Mouse (Mus musculus): ENCODE data around the gene Btnl4. TPM values are rescaled to one million over a fixed set of nuclear protein-coding genes. Genes with fewer than 3 reads are reported as not detected.

Btnl4 gene
- polyA plus RNA-seq, 1 experiment: not detected

- no peaks in the 10 kb centered on the region for H3K27me3 ChIP-seq (ENCODE audit: control insufficient read depth, insufficient read depth, insufficient read length)
- no peak for TF ChIP-seq POLR2AphosphoS2 (IDR thresholded peaks at IDR 0.05; ENCODE audit: insufficient read length, low read depth)
- no peak for TF ChIP-seq TCF12 (IDR thresholded peaks at IDR 0.05; ENCODE audit: insufficient read depth, poor library complexity, severe bottlenecking)
- TF ChIP-seq REST (IDR thresholded peaks at IDR 0.05; ENCODE audit: insufficient read depth, insufficient read length): no peak
Measured at GRCm38 (mm10) chr17:34437120-34437519, 40.0 kb downstream of the Btnl4 start.

GRCm38 (mm10) chr17:34427597-34427996 lies 49.5 kb downstream of the Btnl4 start:
- Histone ChIP-seq H3K4me3 (no peak overlapping the region), H3K27me3 (ENCODE audit: control insufficient read depth, insufficient read depth, insufficient read length) (no peaks in the 10 kb centered on the region), H3K4me2 (ENCODE audit: low read depth) (no peak overlapping the region), H3K79me2 (ENCODE audit: control insufficient read depth, insufficient read depth) (no peaks in the 10 kb centered on the region), H3K36me3 (ENCODE audit: control insufficient read depth, insufficient read depth) (no peaks in the 10 kb centered on the region), H3ac (ENCODE audit: control insufficient read depth, insufficient read length) (no peak overlapping the region)
- TF ChIP-seq POLR2A (IDR thresholded peaks at IDR 0.05; ENCODE audit: insufficient read length, low read depth) (no peak), REST (IDR thresholded peaks at IDR 0.05; ENCODE audit: insufficient read depth, insufficient read length) (no peak), E2F4 (IDR thresholded peaks at IDR 0.05; ENCODE audit: insufficient read depth) (no peak), SRF (IDR thresholded peaks at IDR 0.05; ENCODE audit: control insufficient read depth, insufficient read length, low read depth) (no peak), MYOG (IDR thresholded peaks at IDR 0.05; ENCODE audit: control insufficient read depth in 1 of 3, insufficient read depth in 1 of 3, insufficient read length in 2 of 3, low read depth in 2 of 3) (no peak), USF1 (IDR thresholded peaks at IDR 0.05; ENCODE audit: low read depth) (no peak), TCF12 (IDR thresholded peaks at IDR 0.05; ENCODE audit: insufficient read depth, poor library complexity, severe bottlenecking) (no peak), MYOD1 (IDR thresholded peaks at IDR 0.05; ENCODE audit: control insufficient read depth in 1 of 3, insufficient read length in 2 of 3, low read depth in 2 of 3) (no peak), POLR2AphosphoS2 (IDR thresholded peaks at IDR 0.05; ENCODE audit: insufficient read length, low read depth) (no peak), CEBPB (IDR thresholded peaks at IDR 0.05; ENCODE audit: insufficient read depth, poor library complexity, severe bottlenecking) (no peak), TCF3 (IDR thresholded peaks at IDR 0.05; ENCODE audit: insufficient read length, low read depth) (no peak), MAX (IDR thresholded peaks at IDR 0.05; ENCODE audit: low read depth) (no peak)

More at GRCm38 (mm10) chr17:34437120-34437519, 40.0 kb downstream of the Btnl4 start:
- no peaks in the 10 kb centered on the region for H3K79me2 ChIP-seq (ENCODE audit: control insufficient read depth, insufficient read depth)
- H3K4me3 ChIP-seq: no peak overlapping the region
- H3ac ChIP-seq (ENCODE audit: control insufficient read depth, insufficient read length): no peak overlapping the region
- no peaks in the 10 kb centered on the region for H3K36me3 ChIP-seq (ENCODE audit: control insufficient read depth, insufficient read depth)
- H3K4me2 ChIP-seq (ENCODE audit: low read depth): no peak overlapping the region

- no peaks in the 10 kb centered on the region for H3K79me2 ChIP-seq (ENCODE audit: control insufficient read depth, insufficient read depth)
- peaks cover 5% of the 10 kb centered on the region for H3K27me3 ChIP-seq (ENCODE audit: control insufficient read depth, insufficient read depth, insufficient read length)
- H3ac ChIP-seq (ENCODE audit: control insufficient read depth, insufficient read length): no peak overlapping the region
- H3K4me3 ChIP-seq: no peak overlapping the region
- TF ChIP-seq TCF3 (IDR thresholded peaks at IDR 0.05; ENCODE audit: insufficient read length, low read depth) (no peak), SRF (IDR thresholded peaks at IDR 0.05; ENCODE audit: control insufficient read depth, insufficient read length, low read depth) (no peak), CEBPB (IDR thresholded peaks at IDR 0.05; ENCODE audit: insufficient read depth, poor library complexity, severe bottlenecking) (no peak), USF1 (IDR thresholded peaks at IDR 0.05; ENCODE audit: low read depth) (no peak), MYOD1 (IDR thresholded peaks at IDR 0.05; ENCODE audit: control insufficient read depth in 1 of 3, insufficient read length in 2 of 3, low read depth in 2 of 3) (no peak), POLR2A (IDR thresholded peaks at IDR 0.05; ENCODE audit: insufficient read length, low read depth) (no peak), POLR2AphosphoS2 (IDR thresholded peaks at IDR 0.05; ENCODE audit: insufficient read length, low read depth) (no peak), MYOG (IDR thresholded peaks at IDR 0.05; ENCODE audit: control insufficient read depth in 1 of 3, insufficient read depth in 1 of 3, insufficient read length in 2 of 3, low read depth in 2 of 3) (no peak), TCF12 (IDR thresholded peaks at IDR 0.05; ENCODE audit: insufficient read depth, poor library complexity, severe bottlenecking) (no peak), REST (IDR thresholded peaks at IDR 0.05; ENCODE audit: insufficient read depth, insufficient read length) (no peak), E2F4 (IDR thresholded peaks at IDR 0.05; ENCODE audit: insufficient read depth) (no peak), MAX (IDR thresholded peaks at IDR 0.05; ENCODE audit: low read depth) (no peak)
- H3K36me3 ChIP-seq (ENCODE audit: control insufficient read depth, insufficient read depth): no peaks in the 10 kb centered on the region
- H3K4me2 ChIP-seq (ENCODE audit: low read depth): no peak overlapping the region
Measured at GRCm38 (mm10) chr17:34420014-34420413, 57.1 kb downstream of the Btnl4 start.

Other genes starting within 250 kb of the Btnl4 start
- gene H2-Ob, start 238.4 kb downstream of the Btnl4 start, polyA plus RNA-seq (2012; fragmentation: generic; extraction: Trizol): not detected
- gene H2-Ab1, start 219.6 kb downstream of the Btnl4 start, polyA plus RNA-seq (2012; fragmentation: generic; extraction: Trizol): not detected
- gene H2-Aa, start 189.5 kb downstream of the Btnl4 start, polyA plus RNA-seq (2012; fragmentation: generic; extraction: Trizol): not detected
- not detected for gene H2-Eb1, start 171.5 kb downstream of the Btnl4 start, polyA plus RNA-seq (2012; fragmentation: generic; extraction: Trizol)
- not detected for gene H2-Eb2, start 151.7 kb downstream of the Btnl4 start, polyA plus RNA-seq (2012; fragmentation: generic; extraction: Trizol)
- not detected for gene Btnl2, start 122.5 kb downstream of the Btnl4 start, polyA plus RNA-seq (2012; fragmentation: generic; extraction: Trizol)
- gene Btnl1, start 100.2 kb downstream of the Btnl4 start, polyA plus RNA-seq (2012; fragmentation: generic; extraction: Trizol): not detected
- gene BC051142, start 78.5 kb downstream of the Btnl4 start, polyA plus RNA-seq (2012; fragmentation: generic; extraction: Trizol): not detected
- not detected for gene Btnl6, start 40.0 kb upstream of the Btnl4 start, polyA plus RNA-seq (2012; fragmentation: generic; extraction: Trizol)
- gene Notch4, start 87.0 kb upstream of the Btnl4 start, polyA plus RNA-seq (2012; fragmentation: generic; extraction: Trizol): 0.31 TPM
- gene Gpsm3, start 112.5 kb upstream of the Btnl4 start, polyA plus RNA-seq (2012; fragmentation: generic; extraction: Trizol): 3.1 TPM
- 21.6 TPM for gene Pbx2, start 113.9 kb upstream of the Btnl4 start, polyA plus RNA-seq (2012; fragmentation: generic; extraction: Trizol)
- gene Ager, start 120.5 kb upstream of the Btnl4 start, polyA plus RNA-seq (2012; fragmentation: generic; extraction: Trizol): 0.22 TPM
- gene Rnf5, start 126.4 kb upstream of the Btnl4 start, polyA plus RNA-seq (2012; fragmentation: generic; extraction: Trizol): 37.1 TPM
- 70.5 TPM for gene Agpat1, start 126.9 kb upstream of the Btnl4 start, polyA plus RNA-seq (2012; fragmentation: generic; extraction: Trizol)
- gene Egfl8, start 138.7 kb upstream of the Btnl4 start, polyA plus RNA-seq (2012; fragmentation: generic; extraction: Trizol): 0.16 TPM
- gene Ppt2, start 151.2 kb upstream of the Btnl4 start, polyA plus RNA-seq (2012; fragmentation: generic; extraction: Trizol): 21.9 TPM
- gene Prrt1, start 152.2 kb upstream of the Btnl4 start, polyA plus RNA-seq (2012; fragmentation: generic; extraction: Trizol): not detected
- gene Fkbpl, start 167.4 kb upstream of the Btnl4 start, polyA plus RNA-seq (2012; fragmentation: generic; extraction: Trizol): 13.5 TPM
- gene Atf6b, start 169.8 kb upstream of the Btnl4 start, polyA plus RNA-seq (2012; fragmentation: generic; extraction: Trizol): 42.5 TPM
- under 0.01 TPM for gene Tnxb, start 193.2 kb upstream of the Btnl4 start, polyA plus RNA-seq (2012; fragmentation: generic; extraction: Trizol)